In the genomic region with DNA sequence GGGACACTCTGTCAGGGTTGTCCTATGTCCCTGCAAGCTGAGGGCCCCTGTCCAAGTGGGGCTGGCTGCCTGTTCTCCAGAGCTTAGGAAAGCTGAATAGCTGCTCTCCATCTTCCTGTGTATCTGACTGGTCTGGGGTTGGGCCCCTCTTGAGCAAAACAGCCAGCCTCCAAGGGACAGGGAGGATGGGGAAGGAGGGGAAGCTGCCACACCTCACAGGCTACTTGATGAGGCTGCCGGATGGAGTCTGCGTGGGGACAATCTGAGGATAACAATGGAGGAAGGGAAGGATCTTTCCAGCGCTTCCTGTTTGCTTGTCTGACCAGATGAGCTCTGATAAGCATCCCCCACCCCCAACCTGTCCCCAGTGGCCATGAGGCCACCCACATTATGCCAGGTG, we compare ENCODE assay signal across 16 mouse cellular contexts. TPM values are rescaled to one million over a fixed set of nuclear protein-coding genes. Genes with fewer than 3 reads are reported as not detected.
A peak's percentile ranks its signal among the peaks of the same experiment; 100 is the strongest.
DNase-seq lines count a peak whose midpoint lies in the region; ATAC-seq lines count a peak whose summit lies in the region.
"Had no signal": no experiment of that assay in that cellular context is flagged by ENCODE, and none has a peak within 500 bp of the region (broad histone marks: within the 10 kb centered on the region; RNA-seq: fewer than 3 reads in every experiment).

No protein-coding gene starts in this region.

- ATAC-seq in hindbrain, embryonic 14.5 days (ENCODE audit: low FRiP score), result no peak
- ATAC-seq in heart, embryonic 15.5 days (replicated peaks; ENCODE audit: insufficient number of reproducible peaks, insufficient read depth, low FRiP score, low read depth), result 0 out of 2 replicates have a peak, but pooled peaks have one; percentile 12
- peak; percentile 62; the same call in 1 of the 2 replicates for ATAC-seq in lung, embryonic 15.5 days (ENCODE audit: borderline replicate concordance, extremely low read depth, low FRiP score, low TSS enrichment)
- ATAC-seq: forebrain, embryonic 15.5 days; hindbrain, postnatal 0 days; midbrain, embryonic 16.5 days had no signal

- no peaks in the 10 kb centered on the region for H3K36me3 ChIP-seq in hindbrain, embryonic 10.5 days
- no peaks in the 10 kb centered on the region for H3K36me3 ChIP-seq in hindbrain, embryonic 14.5 days (replicated peaks; ENCODE audit: control insufficient read depth, insufficient read depth)
- H3K36me3 ChIP-seq in heart, embryonic 15.5 days, result no peaks in the 10 kb centered on the region
- no peaks in the 10 kb centered on the region for H3K36me3 ChIP-seq in lung, embryonic 15.5 days
- H3K36me3 ChIP-seq: forebrain, embryonic 15.5 days; neural tube, embryonic 12.5 days had no signal

- H3K27me3 ChIP-seq in hindbrain, embryonic 10.5 days (ENCODE audit: insufficient read depth, poor library complexity, severe bottlenecking), result 0 out of 2 replicates have a peak, but pooled peaks cover 4% of the 10 kb centered on the region
- no peaks in the 10 kb centered on the region for H3K27me3 ChIP-seq in hindbrain, embryonic 14.5 days (ENCODE audit: control insufficient read depth, insufficient read depth, low read length)
- H3K27me3 ChIP-seq in heart, embryonic 15.5 days, result no peaks in the 10 kb centered on the region
- no peaks in the 10 kb centered on the region for H3K27me3 ChIP-seq in lung, embryonic 15.5 days
- H3K27me3 ChIP-seq: forebrain, embryonic 15.5 days; neural tube, embryonic 12.5 days had no signal

- peaks cover 16% of the 10 kb centered on the region; the same call in 1 of the 2 replicates for H3K4me1 ChIP-seq in hindbrain, embryonic 10.5 days (replicated peaks)
- no peaks in the 10 kb centered on the region for H3K4me1 ChIP-seq in hindbrain, embryonic 14.5 days (replicated peaks; ENCODE audit: control insufficient read depth, insufficient read depth, low read length)
- H3K4me1 ChIP-seq in brown adipose tissue, adult 24 weeks (ENCODE audit: control insufficient read depth, insufficient read depth, insufficient read length, low read length), result peaks cover 28% of the 10 kb centered on the region
- H3K4me1 ChIP-seq in heart, embryonic 15.5 days (replicated peaks), result peaks cover 34% of the 10 kb centered on the region
- peaks cover 9% of the 10 kb centered on the region; the same call in 1 of the 2 replicates for H3K4me1 ChIP-seq in lung, embryonic 15.5 days
- H3K4me1 ChIP-seq: forebrain, embryonic 15.5 days; neural tube, embryonic 12.5 days had no signal

- H3K4me3 ChIP-seq in hindbrain, embryonic 10.5 days, result no peak overlapping the region
- H3K4me3 ChIP-seq in hindbrain, embryonic 14.5 days (replicated peaks; ENCODE audit: low read length), result no peak overlapping the region
- H3K4me3 ChIP-seq in brown adipose tissue, adult 24 weeks (ENCODE audit: insufficient read depth, low read depth, low read length), result no peak overlapping the region
- H3K4me3 ChIP-seq in heart, embryonic 15.5 days, result no peak overlapping the region
- H3K4me3 ChIP-seq in lung, embryonic 15.5 days, result no peak overlapping the region
- H3K4me3 ChIP-seq: forebrain, embryonic 15.5 days; neural tube, embryonic 12.5 days had no signal

- no peak for DNase-seq in hindbrain, embryonic 10.5 days (ENCODE audit: low spot score)
- DNase-seq in hindbrain, embryonic 14.5 days (ENCODE audit: low spot score), result no peak
- no peak for DNase-seq in retina, postnatal 1 day
- DNase-seq in spleen, postnatal 36 days (ENCODE audit: low spot score in 2 of 2), result no peak
- no peak for DNase-seq in layer of hippocampus, postnatal 36 days
- DNase-seq: cerebellum, adult 2 months; gastrocnemius, postnatal 25 days; liver had no signal

- no peak overlapping the region for H3K9ac ChIP-seq in hindbrain, embryonic 14.5 days
- H3K9ac ChIP-seq in heart, embryonic 15.5 days, result no peak overlapping the region
- H3K9ac ChIP-seq in lung, embryonic 15.5 days, result no peak overlapping the region
- H3K9ac ChIP-seq: forebrain, embryonic 15.5 days; neural tube, embryonic 12.5 days had no signal

- peak overlapping the region; percentile 19; the same call in 1 of the 2 replicates for H3K27ac ChIP-seq in hindbrain, embryonic 10.5 days
- H3K27ac ChIP-seq in hindbrain, embryonic 14.5 days, result no peak overlapping the region
- H3K27ac ChIP-seq in brown adipose tissue, adult 24 weeks (replicated peaks; ENCODE audit: low read depth, low read length), result 0 out of 2 replicates have a peak overlapping the region, but pooled peaks have one; percentile 7
- peak overlapping the region; percentile 51 for H3K27ac ChIP-seq in heart, embryonic 15.5 days
- H3K27ac ChIP-seq in lung, embryonic 15.5 days, result peak overlapping the region; percentile 68
- H3K27ac ChIP-seq: forebrain, embryonic 15.5 days; hindbrain, postnatal 0 days; macrophage; neural tube, embryonic 12.5 days had no signal

- WGBS in hindbrain, embryonic 10.5 days, result 65% methylated on average over 3 of the region's 3 CpGs
- WGBS in hindbrain, embryonic 14.5 days, result 77% methylated on average over 3 of the region's 3 CpGs
- 58% methylated on average over 3 of the region's 3 CpGs for WGBS in heart, embryonic 15.5 days
- 31% methylated on average over 3 of the region's 3 CpGs for WGBS in lung, embryonic 15.5 days

- H3K9me3 ChIP-seq in hindbrain, embryonic 10.5 days, result no peaks in the 10 kb centered on the region
- no peaks in the 10 kb centered on the region for H3K9me3 ChIP-seq in hindbrain, embryonic 14.5 days (ENCODE audit: control insufficient read depth, low read length)
- no peaks in the 10 kb centered on the region for H3K9me3 ChIP-seq in heart, embryonic 15.5 days (replicated peaks)
- no peaks in the 10 kb centered on the region for H3K9me3 ChIP-seq in lung, embryonic 15.5 days
- H3K9me3 ChIP-seq: forebrain, embryonic 15.5 days; neural tube, embryonic 12.5 days had no signal

- H3K4me2 ChIP-seq in hindbrain, embryonic 14.5 days (replicated peaks), result no peak overlapping the region
- no peak overlapping the region for H3K4me2 ChIP-seq in heart, embryonic 15.5 days
- no peak overlapping the region for H3K4me2 ChIP-seq in lung, embryonic 15.5 days
- H3K4me2 ChIP-seq: forebrain, embryonic 15.5 days; neural tube, embryonic 12.5 days had no signal

RNA-seq across cellular contexts. Expression of a gene that starts 57.1 kb away (rescaled TPM):
- polyA plus RNA-seq in hindbrain, embryonic 10.5 days (2016; fragmentation: Nextera tagmentation; extraction: Ambion mirVana), result 166 and 220 TPM in 2 replicates
- polyA plus RNA-seq in hindbrain, embryonic 14.5 days (2014; fragmentation: Nextera tagmentation; extraction: Ambion mirVana), result 28.1 and 35.6 TPM in 2 replicates
- polyA plus RNA-seq in brown adipose tissue, adult 24 weeks (2012; ENCODE audit: insufficient read depth, insufficient read length, missing spikeins), result 5.2 and 5.4 TPM in 2 replicates
- 57.2 and 57.4 TPM in 2 replicates for polyA plus RNA-seq in heart, embryonic 15.5 days (2015; fragmentation: Nextera tagmentation; extraction: Ambion mirVana)
- 127 and 134 TPM in 2 replicates for polyA plus RNA-seq in lung, embryonic 15.5 days (2015; fragmentation: Nextera tagmentation; extraction: Ambion mirVana)
- total RNA-seq in layer of hippocampus, postnatal 36 days (2021), result 10 to 100 TPM; 50.8 to 53.9 TPM
